Mouse (Mus musculus) frontal cortex, postnatal 10 days (tissue): ENCODE data around the gene Klhl33.
"Not testable (repeated sequence)": the region's sequence is repeated elsewhere in the genome, so short reads cannot be mapped to it uniquely, and the experiment has no call there.

ENCODE experiments used
- DNase-seq, 2 experiments: peaks; one replicate each; pipeline ENCODE4 v3.0.0; 2022; ENCODE audit warnings: low spot score in 2 of 2, mixed read lengths in 1 of 2

The Klhl33 gene

DNA sequence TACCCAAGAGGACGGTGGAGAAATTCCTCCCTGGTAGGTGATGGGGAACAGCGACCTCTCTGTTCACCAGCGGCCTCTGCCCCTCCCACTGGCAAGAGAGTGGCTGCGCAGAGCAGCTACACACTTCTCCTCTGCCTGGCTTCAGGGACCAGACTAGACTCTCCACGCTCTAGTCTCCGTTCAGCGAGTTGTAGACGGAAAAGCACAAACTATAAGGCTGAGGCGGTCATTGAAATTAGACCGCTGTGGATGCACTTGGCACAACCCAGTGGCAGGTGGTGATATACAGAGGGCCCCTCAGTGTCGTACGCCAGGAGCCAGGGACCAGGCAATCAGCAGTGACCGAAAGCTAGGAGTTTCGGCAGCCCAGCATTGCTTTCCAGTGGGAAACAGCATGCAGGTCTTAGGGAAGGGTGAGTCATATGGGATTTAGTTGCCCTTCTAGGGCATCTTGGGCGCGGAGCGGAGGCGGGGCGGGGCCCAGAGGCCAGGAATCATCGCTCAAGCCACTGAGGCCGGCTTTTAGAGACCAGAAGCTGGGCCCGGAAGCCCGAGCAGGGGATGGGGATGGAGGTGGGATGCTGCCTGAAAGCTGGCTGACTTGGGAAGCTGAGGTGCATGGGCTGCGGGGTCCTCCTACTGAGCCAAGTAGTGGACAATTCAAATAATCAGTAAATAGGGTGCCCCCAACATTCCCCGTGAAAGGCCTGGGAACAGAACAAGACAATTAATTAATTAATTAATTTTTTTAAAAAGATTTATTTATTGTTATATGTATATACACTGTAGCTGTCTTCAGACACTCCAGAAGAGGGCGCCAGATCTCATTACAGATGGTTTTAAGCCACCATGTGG, 6.9 kb upstream of the Klhl33 start:
- no peak for DNase-seq

DNA sequence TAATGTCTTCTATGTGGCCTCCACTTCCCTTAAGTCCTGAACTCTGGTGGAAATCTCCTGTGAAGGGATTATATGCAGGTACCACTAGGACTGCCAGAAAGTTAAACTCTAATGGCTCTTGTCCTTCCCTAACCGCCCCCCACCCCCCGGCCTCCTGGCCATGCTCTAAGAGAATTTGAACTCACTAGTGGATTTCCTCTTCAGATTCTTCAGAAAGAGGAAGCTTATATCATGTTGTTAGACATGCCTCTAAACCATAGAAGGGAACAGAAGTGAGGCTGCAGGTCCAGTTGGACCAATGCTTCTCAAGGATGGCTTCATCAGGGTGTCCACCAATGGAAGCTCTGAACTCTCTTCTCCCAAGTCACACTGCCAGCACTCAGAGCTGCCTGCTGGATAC, 685 bp upstream of the Klhl33 start:
- DNase-seq = not testable (repeated sequence)

- peak in 1 of 2 experiments; percentile 28 for DNase-seq
Measured at GRCm38 (mm10) chr14:50896747-50897373, 447 bp downstream of the Klhl33 start.

- no peak for DNase-seq
Measured at GRCm38 (mm10) chr14:50895985-50896746, 1.1 kb downstream of the Klhl33 start.

DNA sequence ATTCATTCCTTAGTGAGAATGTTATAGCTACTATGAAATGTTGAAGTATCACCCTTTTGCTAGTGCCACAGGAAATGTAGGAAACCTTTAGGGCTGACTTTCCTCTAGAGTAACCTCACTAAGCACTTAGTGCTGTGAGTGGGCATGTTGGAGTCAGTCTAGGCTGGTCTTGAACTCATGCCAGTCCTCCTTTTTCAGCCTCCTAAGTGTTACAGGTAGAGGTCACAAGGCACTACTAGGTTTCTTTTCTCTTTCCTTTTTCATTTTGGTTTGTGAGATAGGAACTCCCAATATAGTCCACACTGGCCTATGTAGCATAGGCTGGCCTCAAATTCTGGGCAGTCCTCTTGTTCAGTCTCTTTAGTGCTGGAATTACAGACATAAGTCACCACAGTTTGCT, 1.9 kb downstream of the Klhl33 start:
- DNase-seq = no peak

DNA sequence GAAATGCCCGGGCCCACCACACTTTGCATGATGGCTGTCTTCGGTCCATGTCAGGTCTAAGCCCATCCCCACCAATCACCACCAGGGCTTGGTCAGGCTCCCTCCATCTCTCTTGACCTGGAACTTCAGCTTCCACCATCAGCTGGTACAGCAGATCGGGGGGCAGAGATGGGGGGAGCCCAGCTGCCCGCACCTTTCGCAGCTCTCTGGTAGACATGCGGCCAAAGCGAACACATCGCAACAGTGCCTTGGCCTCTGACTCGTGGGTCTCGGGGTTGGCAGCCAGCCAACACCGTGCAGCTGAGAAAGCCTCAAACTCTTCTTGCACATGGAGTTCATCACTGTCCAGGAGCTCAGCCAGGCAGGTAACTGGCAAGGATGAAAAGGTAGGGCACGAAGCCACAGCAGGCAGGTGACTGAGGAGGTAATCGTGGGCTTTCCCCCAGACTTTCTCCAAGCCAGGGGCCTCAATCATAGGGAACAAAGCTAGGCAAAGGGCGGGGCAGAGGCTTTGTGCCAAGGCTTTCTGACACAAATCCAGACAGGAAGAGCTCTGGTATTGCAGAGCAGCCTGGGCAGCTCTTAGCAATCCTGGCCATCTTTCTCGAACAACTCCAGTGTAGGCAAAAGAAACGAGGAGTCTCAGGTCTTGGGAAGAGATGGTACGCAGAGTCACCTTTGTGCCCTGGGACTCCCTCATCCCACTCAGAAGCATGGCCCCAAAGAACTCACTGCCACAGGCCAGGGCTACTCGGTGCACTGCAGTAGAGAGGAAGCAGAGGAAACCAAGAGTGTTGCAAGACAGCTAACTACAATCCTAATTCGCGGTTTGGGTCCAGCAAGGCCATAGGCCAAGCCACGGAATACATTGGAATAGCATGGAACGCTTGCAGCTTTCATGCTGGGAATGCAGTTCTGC, 4.5 kb downstream of the Klhl33 start:
- no peak for DNase-seq

- no peak for DNase-seq
Measured at GRCm38 (mm10) chr14:50892091-50892490, 5.2 kb downstream of the Klhl33 start.

GRCm38 (mm10) chr14:50891621-50892020, 5.7 kb downstream of the Klhl33 start:
- no peak for DNase-seq

DNA sequence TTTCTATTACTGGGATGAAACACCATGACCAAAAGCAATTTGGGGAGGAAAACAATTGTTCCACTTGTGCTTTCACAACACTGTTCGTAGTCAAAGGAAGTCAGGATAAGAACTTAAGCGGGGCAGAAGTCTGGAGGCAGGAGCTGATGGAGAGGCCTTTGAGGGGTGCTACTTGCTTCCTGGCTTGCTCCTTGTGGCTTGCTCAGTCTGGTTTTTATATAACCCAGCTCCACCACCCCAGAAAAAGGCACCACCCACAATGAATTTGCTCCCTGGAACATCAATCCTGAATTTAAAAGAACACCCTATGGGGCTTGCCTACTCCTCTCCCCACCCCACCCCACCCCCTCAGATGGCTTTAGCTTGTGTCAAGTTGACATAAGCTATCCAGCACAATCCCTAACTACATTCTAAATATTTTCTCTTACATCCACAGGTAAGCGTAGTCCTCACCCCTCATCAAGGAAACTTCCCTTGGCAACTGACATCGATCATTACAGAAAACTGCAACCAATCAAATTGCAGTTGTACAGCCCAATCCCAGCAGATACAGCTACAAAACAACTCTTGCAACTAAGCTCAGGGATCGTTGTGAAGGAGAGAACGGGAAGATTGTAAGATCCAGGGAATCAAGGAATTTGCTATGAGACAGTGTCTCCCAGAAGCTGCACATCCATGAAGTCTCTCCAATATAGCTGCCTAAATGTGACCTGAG, 20.9 kb downstream of the Klhl33 start:
- no peak for DNase-seq

- DNase-seq = no peak
Measured at GRCm38 (mm10) chr14:50875591-50876230, 21.6 kb downstream of the Klhl33 start.

DNA sequence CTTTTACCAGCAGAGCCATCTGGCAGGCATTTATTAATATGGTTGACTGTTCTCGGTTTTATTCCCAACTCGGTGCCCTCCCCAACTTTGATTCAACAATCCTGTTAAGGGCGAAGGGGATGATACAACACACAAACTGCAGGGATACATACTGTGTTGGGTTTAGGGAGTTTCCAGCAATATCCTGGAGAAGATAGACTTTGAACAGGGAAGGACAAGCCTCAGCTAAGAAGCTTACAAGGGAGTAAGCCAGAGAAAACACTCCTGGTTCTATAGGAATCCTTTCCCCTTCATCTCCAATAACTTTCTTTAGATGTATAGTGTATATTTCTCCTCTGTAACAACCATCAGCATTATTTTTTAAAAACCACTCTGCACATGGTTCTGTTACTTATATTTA, 22.1 kb downstream of the Klhl33 start:
- DNase-seq = no peak

GRCm38 (mm10) chr14:50871284-50871683, 26.0 kb downstream of the Klhl33 start:
- DNase-seq = no peak

- DNase-seq = no peak
Measured at GRCm38 (mm10) chr14:50870805-50871143, 26.5 kb downstream of the Klhl33 start.

- peak; percentile 23 to 36 for DNase-seq
Measured at GRCm38 (mm10) chr14:50869889-50870804, 27.2 kb downstream of the Klhl33 start, which contains the start of gene Tep1. Tep1 (minus strand) TSS chr14:50870560.

DNA sequence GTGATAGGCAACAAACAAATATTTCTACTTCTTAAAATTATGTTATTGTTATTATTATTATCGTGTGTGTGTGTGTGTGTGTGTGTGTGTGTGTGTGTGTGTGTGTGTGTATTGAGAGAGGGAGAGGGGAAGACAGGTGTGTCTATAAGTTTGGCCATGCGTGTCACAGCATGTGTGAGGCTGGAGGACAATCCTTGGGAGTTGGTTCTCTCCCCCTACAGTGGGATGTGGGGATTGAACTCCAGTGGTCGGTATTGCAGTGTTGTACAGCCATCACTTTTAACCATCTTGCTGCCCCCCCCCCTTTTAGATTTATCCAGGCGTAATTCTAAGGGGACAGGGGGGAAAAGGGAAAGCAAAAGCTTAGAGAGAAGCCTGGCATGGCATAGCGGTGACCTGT, 28.7 kb downstream of the Klhl33 start:
- DNase-seq = no peak

DNA sequence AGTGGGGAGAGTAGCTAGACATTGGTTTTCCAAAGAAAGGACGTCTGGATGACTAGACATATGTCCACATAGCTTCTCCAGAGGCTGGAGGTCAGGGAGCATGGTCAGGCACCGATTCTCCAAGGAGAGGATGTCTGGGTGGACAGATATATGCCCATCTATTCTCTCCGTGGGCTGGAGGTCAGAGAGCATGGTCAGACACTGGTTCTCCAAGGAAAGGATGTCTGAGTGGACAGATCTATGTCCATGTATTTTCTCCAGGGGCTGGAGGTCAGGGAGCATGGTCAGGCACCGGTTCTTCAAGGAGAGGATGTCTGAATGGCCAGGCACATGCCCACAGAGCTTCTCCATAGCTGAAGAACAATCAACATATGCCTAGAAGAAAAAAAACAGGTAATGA, 29.1 kb downstream of the Klhl33 start:
- DNase-seq = no peak

GRCm38 (mm10) chr14:50866966-50867365, 30.3 kb downstream of the Klhl33 start:
- no peak for DNase-seq

DNA sequence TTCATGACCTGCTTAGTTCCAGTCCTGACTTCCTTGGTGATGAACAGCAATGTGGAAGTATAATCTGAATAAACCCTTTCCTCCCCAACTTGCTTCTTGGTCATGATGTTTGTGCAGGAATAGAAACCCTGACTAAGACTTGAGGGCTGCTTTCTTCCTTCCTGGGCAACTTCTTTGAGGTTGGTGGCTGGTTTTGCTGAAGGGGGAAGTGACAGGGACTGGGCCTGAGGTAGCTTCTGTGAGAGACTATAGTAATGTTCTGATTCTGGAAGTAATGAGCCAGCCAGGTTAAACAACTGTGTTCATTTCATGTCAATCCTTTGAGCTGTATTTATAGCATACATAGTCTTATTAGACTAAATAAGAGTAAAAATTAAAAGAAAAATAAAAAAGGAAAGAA, 32.3 kb downstream of the Klhl33 start:
- DNase-seq = not testable (repeated sequence)

DNA sequence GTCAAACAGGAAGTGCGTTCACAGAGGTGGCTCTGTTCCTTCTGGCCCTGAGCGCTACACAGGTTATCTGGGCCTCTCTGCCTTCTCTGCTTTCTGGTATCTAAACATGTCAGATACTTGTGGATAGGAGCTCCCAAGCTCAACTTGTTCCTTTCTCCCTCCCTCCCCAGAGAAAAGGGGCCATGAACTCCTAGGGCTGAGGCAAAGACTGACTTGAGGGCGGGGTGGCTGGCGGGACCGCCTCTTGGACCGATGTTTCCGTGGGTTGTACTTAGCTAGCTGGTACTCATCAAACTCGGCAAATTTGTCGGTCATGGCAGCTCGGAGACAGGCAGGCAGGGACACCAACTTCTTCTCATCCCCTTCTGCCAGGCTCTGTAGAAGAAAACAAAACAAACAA, 34.7 kb downstream of the Klhl33 start:
- DNase-seq = no peak
